Mouse (Mus musculus) heart, adult 18-20 months (tissue): ENCODE results near the gene Tcfl5. TPM values are rescaled to one million over a fixed set of nuclear protein-coding genes. Genes with fewer than 3 reads are reported as not detected.
A peak's percentile ranks its signal among the peaks of the same experiment; 100 is the strongest.

Experiments
- DNase-seq, 2 experiments: peaks; one replicate each; pipeline ENCODE4 v3.0.0; 2021 to 2022; ENCODE audit warnings: mixed read lengths in 1 of 2
- total RNA-seq, 2 experiments: library from RNA; stranded (reverse); gene quantifications; 2 replicates each; pipeline ENCODE4 v1.2.3; 2021

Tcfl5 gene
- total RNA-seq, 2 experiments from 2014 or later: not detected

- no peak for DNase-seq
Observed at GRCm38 (mm10) chr2:180597490-180597889, 45.0 kb downstream of the Tcfl5 start, which contains the start of gene Col9a3. TSS of gene Col9a3 (plus strand) at chr2:180597790.

- peak; percentile 89 to 90 for DNase-seq
Observed at GRCm38 (mm10) chr2:180589123-180589831, 53.2 kb downstream of the Tcfl5 start, which contains the start of gene Ogfr. TSS of gene Ogfr (plus strand) at chr2:180589245.

- DNase-seq: no peak
Observed at GRCm38 (mm10) chr2:180588736-180589122, 53.8 kb downstream of the Tcfl5 start.

GRCm38 (mm10) chr2:180583154-180583507 lies 59.4 kb downstream of the Tcfl5 start:
- peak; percentile 21 to 34 for DNase-seq

GRCm38 (mm10) chr2:180582481-180583153 lies 59.9 kb downstream of the Tcfl5 start:
- peak; percentile 96 to 99 for DNase-seq

GRCm38 (mm10) chr2:180581002-180581401 lies 61.5 kb downstream of the Tcfl5 start, which contains the start of gene Mrgbp:
TSS of gene Mrgbp (plus strand) at chr2:180581304.
- peak in 1 of 2 experiments; percentile 44 for DNase-seq

GRCm38 (mm10) chr2:180578686-180579085 lies 63.8 kb downstream of the Tcfl5 start:
- peak; percentile 58 to 85 for DNase-seq

- no peak for DNase-seq
Observed at GRCm38 (mm10) chr2:180576482-180576881, 66.0 kb downstream of the Tcfl5 start.

Other genes starting within 250 kb of the Tcfl5 start
- under 1 TPM in 1 of 2 experiments, not detected in 1; 0.23 TPM for gene Slco4a1, start 186.5 kb downstream of the Tcfl5 start, total RNA-seq
- gene Ntsr1, start 142.7 kb downstream of the Tcfl5 start, total RNA-seq: not detected
- 10 to 100 TPM; 17.8 to 18.4 TPM for gene Mrgbp, start 61.4 kb downstream of the Tcfl5 start, total RNA-seq
- 10 to 100 TPM; 31.9 to 34.1 TPM for gene Ogfr, start 53.5 kb downstream of the Tcfl5 start, total RNA-seq
- under 1 TPM in 1 of 2 experiments, not detected in 1; 0.21 TPM for gene Col9a3, start 44.9 kb downstream of the Tcfl5 start, total RNA-seq
- gene Dido1, start 67.3 kb upstream of the Tcfl5 start, total RNA-seq: 10 to 100 TPM; 25.8 to 29.9 TPM
- gene Gid8, start 67.4 kb upstream of the Tcfl5 start, total RNA-seq: 10 to 100 TPM; 55.8 to 59.5 TPM
- under 1 TPM; 0.10 to 0.54 TPM for gene Slc17a9, start 82.6 kb upstream of the Tcfl5 start, total RNA-seq
- gene Bhlhe23, start 134.2 kb upstream of the Tcfl5 start, total RNA-seq: not detected